Mouse (Mus musculus) limb, embryonic 13.5 days (tissue): ENCODE results near the gene Man2b2. TPM values are rescaled to one million over a fixed set of nuclear protein-coding genes. Genes with fewer than 3 reads are reported as not detected.

Experiments used
- ATAC-seq: fragments of 200-750 bp; cut with Nextera tagmentation; 2 replicates; pipeline ENCODE4 v1.8.0; 2017; ENCODE audit warnings: low read depth, moderate number of reproducible peaks, moderate TSS enrichment; ENCODE audit not compliant: low FRiP score
- H3K27ac ChIP-seq: fragments of 300-500 bp; sonication (generic); 2 replicates; pipeline ENCODE4 v1.5.1; 2015; ENCODE audit warnings: inconsistent platforms, mild to moderate bottlenecking, moderate library complexity
- H3K27me3 ChIP-seq: fragments of 300-500 bp; sonication (generic); 2 replicates; pipeline ENCODE4 v1.6.1; 2015; ENCODE audit warnings: mild to moderate bottlenecking, inconsistent platforms
- H3K36me3 ChIP-seq: fragments of 300-500 bp; sonication (generic); 2 replicates; pipeline ENCODE4 v1.6.1; 2015; ENCODE audit warnings: inconsistent platforms, mild to moderate bottlenecking, moderate library complexity
- H3K4me1 ChIP-seq: fragments of 300-500 bp; sonication (generic); 2 replicates; pipeline ENCODE4 v1.6.1; 2015; ENCODE audit warnings: inconsistent platforms
- H3K4me2 ChIP-seq: fragments of 300-500 bp; sonication (generic); replicated peaks from 2 replicates; pipeline ENCODE4 v1.6.1; 2015; ENCODE audit warnings: inconsistent platforms, mild to moderate bottlenecking, moderate library complexity
- H3K4me3 ChIP-seq: fragments of 300-500 bp; sonication (generic); 2 replicates; pipeline ENCODE4 v1.5.1; 2015; ENCODE audit warnings: moderate library complexity, mild to moderate bottlenecking, inconsistent platforms
- H3K9ac ChIP-seq: fragments of 300-500 bp; sonication (generic); 2 replicates; pipeline ENCODE4 v1.6.1; 2015; ENCODE audit warnings: mild to moderate bottlenecking, inconsistent platforms
- H3K9me3 ChIP-seq: fragments of 300-500 bp; sonication (generic); 2 replicates; pipeline ENCODE4 v1.6.1; 2016; ENCODE audit warnings: inconsistent platforms
- WGBS: fragments of 180-500 bp; shearing (Covaris S2); methylation state at CpG from one replicate; pipeline ENCODE4 v1.1.7; 2015; 5-methylcytosine and 5-hydroxymethylcytosine counted together
- polyA plus RNA-seq: library from polyadenylated mRNA; unstranded; fragments of >200 nt; fragmentation: Nextera tagmentation; extraction: Ambion mirVana; gene quantifications from 2 replicates; pipeline ENCODE4 v1.2.1, GENCODE M21; 2015

The Man2b2 gene
- polyA plus RNA-seq, 1 experiment from 2014 or later = 11.0 TPM

DNA sequence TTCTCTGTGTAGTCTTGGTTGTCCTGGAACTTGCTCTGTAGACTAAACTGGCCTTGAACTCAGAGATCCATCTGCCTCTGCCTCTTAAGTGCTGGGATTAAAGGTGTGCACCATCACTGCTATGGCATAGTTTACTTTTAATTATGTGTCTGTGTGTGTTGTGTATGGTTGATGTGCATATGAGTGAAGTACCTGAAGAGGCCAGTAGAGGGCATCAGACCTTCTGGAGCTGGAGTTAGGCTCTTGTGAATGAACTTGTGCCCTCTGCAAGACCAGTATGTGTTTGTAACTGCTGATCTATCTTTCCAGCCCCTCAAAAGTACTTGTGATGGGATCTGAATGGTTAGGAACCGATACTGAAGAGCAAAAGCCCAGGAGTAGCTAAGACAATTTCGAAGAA lies 30.6 kb upstream of the Man2b2 start:
- no peak for ATAC-seq

DNA sequence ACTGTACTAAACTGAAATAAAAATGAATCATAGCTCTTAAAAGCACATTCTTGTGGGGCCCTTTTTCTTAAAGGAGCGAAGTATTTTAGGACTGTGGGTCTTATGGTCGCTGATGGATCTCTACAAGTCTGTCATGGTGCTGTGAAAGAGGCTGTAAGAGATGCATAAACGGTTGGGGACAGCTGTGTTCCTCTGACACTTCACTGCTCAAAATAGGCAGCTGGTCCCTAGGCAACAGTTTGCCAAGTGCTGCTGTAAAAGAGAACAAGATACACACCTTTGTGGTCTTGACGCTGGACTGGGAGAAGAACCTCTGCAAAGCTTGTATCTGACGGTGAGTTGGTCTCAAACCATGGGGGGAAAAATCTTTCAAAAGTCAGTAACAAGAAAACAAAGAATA lies 27.1 kb upstream of the Man2b2 start:
- H3K9me3 ChIP-seq = no peaks in the 10 kb centered on the region
- no peak overlapping the region for H3K4me3 ChIP-seq
- H3K27ac ChIP-seq = no peak overlapping the region
- no peak for ATAC-seq
- no peak overlapping the region for H3K9ac ChIP-seq
- H3K36me3 ChIP-seq = no peaks in the 10 kb centered on the region
- peaks cover 14% of the 10 kb centered on the region for H3K27me3 ChIP-seq
- H3K4me2 ChIP-seq = no peak overlapping the region
- 74% methylated on average over 5 of the region's 5 CpGs for WGBS
- no peaks in the 10 kb centered on the region for H3K4me1 ChIP-seq

More for the DNA sequence above, 30.6 kb upstream of the Man2b2 start:
- no peak overlapping the region for H3K4me3 ChIP-seq
- no peaks in the 10 kb centered on the region for H3K36me3 ChIP-seq
- H3K9ac ChIP-seq = no peak overlapping the region
- no peaks in the 10 kb centered on the region for H3K9me3 ChIP-seq
- H3K27ac ChIP-seq = no peak overlapping the region
- H3K4me2 ChIP-seq = no peak overlapping the region
- H3K4me1 ChIP-seq = no peaks in the 10 kb centered on the region
- WGBS = 94% methylated on average over 2 of the region's 2 CpGs
- H3K27me3 ChIP-seq = peaks cover 45% of the 10 kb centered on the region

DNA sequence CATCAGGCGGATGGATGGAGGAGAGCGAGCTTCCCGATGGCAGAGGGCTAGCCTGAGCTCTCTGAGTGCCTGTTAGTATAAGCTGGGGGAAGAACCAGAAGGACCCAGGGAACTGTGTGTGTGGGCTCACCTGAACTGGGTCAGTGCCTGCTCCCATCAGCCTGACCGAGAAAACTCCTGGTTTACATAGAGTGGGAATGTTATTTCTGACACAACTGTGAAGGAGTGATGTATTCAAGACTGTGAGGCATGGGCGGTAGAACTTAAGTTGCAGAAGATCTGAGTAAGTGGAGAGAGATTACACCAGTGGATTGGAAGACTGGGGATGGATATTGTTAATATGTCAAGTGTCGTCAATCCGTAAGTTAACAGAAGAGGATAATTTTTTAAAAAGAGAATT lies 26.1 kb upstream of the Man2b2 start:
- Histone ChIP-seq H3K9me3 (no peaks in the 10 kb centered on the region), H3K4me2 (no peak overlapping the region), H3K36me3 (no peaks in the 10 kb centered on the region), H3K4me1 (no peaks in the 10 kb centered on the region), H3K27me3 (peaks cover 4% of the 10 kb centered on the region), H3K4me3 (no peak overlapping the region), H3K27ac (no peak overlapping the region), H3K9ac (no peak overlapping the region)
- ATAC-seq = no peak
- 89% methylated on average over 7 of the region's 7 CpGs for WGBS

DNA sequence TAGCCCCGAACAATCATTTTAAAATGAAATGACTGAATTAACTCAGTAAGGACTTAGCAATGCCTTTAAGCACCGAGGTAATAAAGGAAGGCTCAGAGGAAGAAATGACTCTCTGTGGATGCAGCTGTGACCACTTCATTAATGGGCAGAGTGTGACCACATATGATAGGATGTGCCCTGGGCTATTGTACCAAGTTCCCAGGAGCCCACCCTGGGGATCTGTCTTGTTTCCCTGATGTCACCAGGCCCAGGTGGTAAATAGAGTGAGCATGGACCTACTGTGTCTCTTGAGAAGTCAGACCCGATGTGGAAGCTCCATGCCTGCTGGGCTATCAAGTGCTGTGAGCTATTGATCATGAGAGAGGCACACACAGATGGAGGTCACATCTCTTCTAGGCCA lies 24.7 kb upstream of the Man2b2 start:
- Histone ChIP-seq H3K9ac (no peak overlapping the region), H3K9me3 (no peaks in the 10 kb centered on the region), H3K27ac (no peak overlapping the region), H3K4me2 (no peak overlapping the region), H3K4me3 (no peak overlapping the region), H3K27me3 (peaks cover 3% of the 10 kb centered on the region), H3K4me1 (0 out of 2 replicates have a peak, but pooled peaks cover 2% of the 10 kb centered on the region), H3K36me3 (no peaks in the 10 kb centered on the region)
- WGBS = 70% methylated on average over 3 of the region's 3 CpGs
- ATAC-seq = no peak

DNA sequence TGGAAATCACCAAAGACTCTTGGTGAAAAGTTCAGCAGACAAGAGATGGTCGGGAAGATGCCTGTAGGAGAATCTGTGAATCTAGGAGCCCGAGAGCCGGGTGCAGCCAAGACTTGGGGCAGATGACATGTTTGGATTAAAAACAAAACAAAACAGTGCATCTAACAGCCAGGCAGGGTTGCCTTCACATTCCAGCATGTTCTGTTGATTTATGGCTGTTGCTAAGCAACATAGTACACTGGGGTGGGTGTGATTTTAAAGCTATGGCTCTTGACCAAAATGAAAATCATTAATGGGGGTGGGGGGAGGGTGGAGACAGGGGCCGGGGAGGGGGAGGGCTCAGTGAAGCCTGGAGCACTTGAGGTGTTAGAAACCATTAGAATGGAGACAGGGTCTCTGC lies 21.1 kb upstream of the Man2b2 start:
- ATAC-seq = no peak
- Histone ChIP-seq H3K4me2 (no peak overlapping the region), H3K9me3 (no peaks in the 10 kb centered on the region), H3K4me3 (no peak overlapping the region), H3K9ac (no peak overlapping the region), H3K36me3 (no peaks in the 10 kb centered on the region), H3K27ac (no peak overlapping the region), H3K27me3 (peaks cover 3% of the 10 kb centered on the region; the same call in 1 of the 2 replicates), H3K4me1 (0 out of 2 replicates have a peak, but pooled peaks cover 7% of the 10 kb centered on the region)
- WGBS = 48% methylated on average over 4 of the region's 4 CpGs

DNA sequence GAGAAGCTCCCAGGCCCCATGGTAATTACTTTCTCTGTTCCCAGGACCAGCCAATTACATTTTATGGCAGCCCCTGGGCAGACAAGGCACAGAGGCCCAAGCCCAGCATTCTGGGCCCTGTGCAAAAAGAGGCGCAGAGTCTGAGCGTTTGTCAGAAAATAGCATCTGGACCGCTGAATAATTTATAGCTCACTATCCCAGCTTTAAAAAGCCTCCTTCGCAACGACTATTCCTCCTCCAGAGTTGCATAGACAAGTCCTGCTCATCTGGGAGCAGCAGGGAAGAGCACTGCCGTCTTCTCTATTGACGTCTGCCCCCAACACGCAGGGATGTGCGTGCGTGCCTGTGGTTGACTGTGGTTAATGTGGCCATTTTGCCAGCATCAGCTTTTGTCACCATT lies 14.0 kb upstream of the Man2b2 start:
- WGBS = 49% methylated on average over 10 of the region's 10 CpGs
- ATAC-seq = no peak

DNA sequence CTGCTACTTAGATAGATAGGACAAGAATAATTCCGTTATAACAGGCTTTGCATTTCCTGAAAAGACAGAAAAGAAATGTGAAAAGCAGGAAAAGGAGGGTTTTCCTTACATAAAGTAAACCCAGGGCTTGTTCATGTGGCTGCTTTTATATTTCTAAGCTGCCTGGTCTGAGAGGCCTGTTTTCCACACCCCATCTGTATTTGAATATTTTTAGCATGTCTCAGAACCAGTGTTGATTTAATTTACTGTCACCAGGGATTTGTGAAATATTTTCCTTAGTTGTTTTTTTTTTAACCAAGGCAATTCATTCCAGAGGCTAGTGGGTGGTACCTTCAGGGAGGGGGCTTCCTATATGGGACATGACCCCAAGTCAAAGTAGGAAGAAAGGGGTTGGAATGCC lies 11.2 kb upstream of the Man2b2 start:
- Histone ChIP-seq H3K27me3 (no peaks in the 10 kb centered on the region), H3K4me2 (no peak overlapping the region), H3K9me3 (no peaks in the 10 kb centered on the region), H3K36me3 (no peaks in the 10 kb centered on the region), H3K4me1 (no peaks in the 10 kb centered on the region), H3K4me3 (no peak overlapping the region), H3K27ac (no peak overlapping the region), H3K9ac (no peak overlapping the region)
- WGBS = 74% methylated on average over 1 of the region's 1 CpGs
- ATAC-seq = no peak

More for the DNA sequence above, 14.0 kb upstream of the Man2b2 start:
- H3K27me3 ChIP-seq = no peaks in the 10 kb centered on the region
- no peak overlapping the region for H3K4me2 ChIP-seq
- H3K9me3 ChIP-seq = no peaks in the 10 kb centered on the region
- no peaks in the 10 kb centered on the region for H3K36me3 ChIP-seq
- no peak overlapping the region for H3K27ac ChIP-seq
- H3K4me1 ChIP-seq = no peaks in the 10 kb centered on the region
- H3K9ac ChIP-seq = no peak overlapping the region
- H3K4me3 ChIP-seq = no peak overlapping the region

DNA sequence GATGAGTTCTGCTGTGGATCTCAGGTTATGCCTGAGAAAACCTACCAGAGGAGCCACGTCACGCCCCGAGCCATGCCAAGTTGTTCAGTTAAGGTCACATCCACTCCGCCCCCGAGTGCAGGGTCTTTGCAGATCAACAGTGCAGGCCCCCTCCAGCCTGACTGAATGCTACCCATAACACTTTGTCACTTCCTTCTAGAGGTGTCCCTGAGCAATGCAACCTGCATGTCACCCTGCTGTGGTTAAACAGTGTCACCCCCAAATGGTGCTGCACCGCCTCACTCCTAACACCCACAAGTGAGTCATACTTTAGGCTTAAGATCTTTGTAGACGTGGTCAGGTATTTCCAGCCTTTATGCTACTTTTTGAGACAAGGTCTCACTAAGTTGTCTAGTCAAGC lies 9.6 kb upstream of the Man2b2 start:
- Histone ChIP-seq H3K4me1 (no peaks in the 10 kb centered on the region), H3K9ac (no peak overlapping the region), H3K4me2 (no peak overlapping the region), H3K36me3 (no peaks in the 10 kb centered on the region), H3K27me3 (no peaks in the 10 kb centered on the region), H3K4me3 (no peak overlapping the region), H3K9me3 (no peaks in the 10 kb centered on the region), H3K27ac (no peak overlapping the region)
- WGBS = 81% methylated on average over 7 of the region's 7 CpGs
- ATAC-seq = no peak

DNA sequence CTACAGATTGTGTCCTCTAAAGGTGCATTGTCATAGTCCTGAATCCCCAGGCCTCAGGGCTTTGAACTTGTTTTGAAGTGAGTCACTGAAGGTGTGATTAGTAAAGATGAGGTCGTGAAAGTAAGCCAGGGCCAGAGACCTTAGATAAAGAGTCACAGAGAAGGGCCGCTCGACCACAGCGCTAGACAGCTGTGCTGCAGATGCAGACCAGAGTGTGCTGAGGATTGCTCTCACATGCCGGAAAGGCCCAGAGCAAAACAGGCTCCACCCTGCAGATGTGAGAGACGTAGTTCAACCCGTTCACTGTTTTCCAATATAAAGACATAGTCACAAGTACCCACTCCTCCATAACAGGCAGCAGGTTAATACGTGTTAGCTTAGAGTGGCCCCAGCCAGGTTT lies 9.1 kb upstream of the Man2b2 start:
- Histone ChIP-seq H3K9ac (no peak overlapping the region), H3K9me3 (no peaks in the 10 kb centered on the region), H3K4me3 (no peak overlapping the region), H3K27me3 (no peaks in the 10 kb centered on the region), H3K4me2 (no peak overlapping the region), H3K36me3 (no peaks in the 10 kb centered on the region), H3K27ac (no peak overlapping the region), H3K4me1 (no peaks in the 10 kb centered on the region)
- WGBS = 58% methylated on average over 8 of the region's 8 CpGs
- ATAC-seq = no peak

DNA sequence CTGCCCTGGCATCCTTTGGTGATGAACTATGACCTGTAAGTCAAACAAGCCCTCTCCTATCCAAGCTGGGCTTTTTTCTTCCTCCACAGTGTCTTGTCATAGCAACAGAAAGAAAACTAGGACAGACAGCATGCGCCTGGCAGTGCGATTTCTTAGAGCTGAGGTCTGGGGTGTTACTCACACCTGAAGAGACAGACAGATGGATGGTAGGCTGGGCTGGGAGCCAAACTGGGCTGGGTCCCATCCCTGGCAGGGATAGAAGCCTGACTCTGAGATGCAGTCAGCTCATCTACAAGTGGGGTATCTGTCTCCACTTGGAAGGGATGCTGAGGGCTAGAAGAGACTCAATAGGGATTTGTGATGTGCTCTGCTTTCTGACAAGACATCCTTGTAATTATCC lies 8.6 kb upstream of the Man2b2 start:
- Histone ChIP-seq H3K4me3 (no peak overlapping the region), H3K27me3 (no peaks in the 10 kb centered on the region; the same call in 1 of the 2 replicates), H3K36me3 (no peaks in the 10 kb centered on the region), H3K4me2 (no peak overlapping the region), H3K4me1 (no peaks in the 10 kb centered on the region), H3K9me3 (no peaks in the 10 kb centered on the region), H3K27ac (no peak overlapping the region), H3K9ac (no peak overlapping the region)
- 82% methylated on average over 2 of the region's 2 CpGs for WGBS
- no peak for ATAC-seq

DNA sequence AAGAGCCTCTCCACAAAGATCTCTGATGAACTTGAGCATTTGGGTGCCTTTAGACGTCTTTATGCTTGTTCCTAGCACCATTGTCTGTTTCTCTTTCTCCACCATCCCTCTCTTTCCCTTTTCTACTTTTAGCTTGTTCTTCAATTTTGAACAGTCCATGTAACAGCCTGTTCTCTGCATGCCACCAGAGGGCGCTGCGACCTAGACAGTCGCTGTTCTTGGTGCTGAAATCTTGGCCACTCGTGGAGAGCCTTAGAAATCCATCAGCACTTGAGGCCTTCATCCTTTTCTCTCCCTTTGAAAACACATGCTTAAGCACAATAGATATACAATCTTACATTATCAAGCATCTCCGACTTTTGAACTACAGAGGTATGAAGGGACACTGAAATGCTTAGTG lies 5.5 kb upstream of the Man2b2 start:
- ATAC-seq = no peak
- Histone ChIP-seq H3K27ac (no peak overlapping the region), H3K9ac (no peak overlapping the region), H3K4me3 (no peak overlapping the region), H3K9me3 (no peaks in the 10 kb centered on the region), H3K27me3 (peaks cover 3% of the 10 kb centered on the region; the same call in 1 of the 2 replicates), H3K4me1 (0 out of 2 replicates have a peak, but pooled peaks cover 1% of the 10 kb centered on the region), H3K4me2 (no peak overlapping the region), H3K36me3 (no peaks in the 10 kb centered on the region)
- 1% methylated on average over 6 of the region's 6 CpGs for WGBS

DNA sequence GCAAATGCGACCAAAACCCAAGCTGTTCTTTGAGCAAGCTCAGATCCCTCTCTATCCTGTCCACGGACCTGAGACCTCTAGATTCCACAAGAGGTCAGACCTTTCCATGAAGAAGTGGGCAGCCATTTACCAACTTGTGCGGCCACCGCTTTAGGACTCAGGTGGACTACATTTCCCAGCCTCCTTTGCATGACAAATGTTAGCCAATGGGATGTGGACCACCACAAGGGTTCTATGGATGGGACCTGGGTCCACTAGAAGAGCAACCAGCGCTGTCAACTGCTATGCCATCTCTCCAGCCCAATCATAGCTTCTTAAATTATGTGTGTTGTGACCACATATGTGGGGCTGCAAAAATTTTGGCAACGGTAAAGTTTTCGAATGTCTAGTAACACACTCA lies 819 bp upstream of the Man2b2 start:
- Histone ChIP-seq H3K4me1 (peaks cover 13% of the 10 kb centered on the region; the same call in 1 of the 2 replicates), H3K9ac (no peak overlapping the region), H3K27me3 (peaks cover 6% of the 10 kb centered on the region; the same call in 1 of the 2 replicates), H3K27ac (no peak overlapping the region), H3K36me3 (no peaks in the 10 kb centered on the region; the same call in 1 of the 2 replicates), H3K4me2 (no peak overlapping the region), H3K4me3 (no peak overlapping the region), H3K9me3 (no peaks in the 10 kb centered on the region)
- ATAC-seq = no peak
- WGBS = 58% methylated on average over 7 of the region's 7 CpGs

DNA sequence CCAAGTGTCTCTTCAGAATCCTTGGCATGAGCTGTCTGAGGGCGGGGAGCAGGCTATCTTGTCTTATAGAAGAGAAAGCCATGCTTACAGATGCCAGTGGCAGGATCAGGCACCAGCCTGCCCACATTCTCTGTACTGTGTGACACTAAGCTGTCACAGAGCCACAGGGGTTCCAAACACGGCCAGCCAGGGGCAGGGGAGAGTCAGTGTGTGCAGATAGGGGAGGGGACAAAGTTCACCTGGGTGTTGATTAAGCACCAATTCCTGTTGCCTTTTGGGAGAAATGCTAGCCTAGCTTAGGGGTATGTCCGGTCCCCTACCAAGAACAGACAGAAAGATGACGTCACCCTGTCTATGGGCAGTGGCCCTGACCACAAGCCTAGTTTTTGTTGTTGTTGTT lies 1.4 kb downstream of the Man2b2 start:
- peaks cover 6% of the 10 kb centered on the region; the same call in 1 of the 2 replicates for H3K27me3 ChIP-seq
- H3K36me3 ChIP-seq = no peaks in the 10 kb centered on the region; the same call in 1 of the 2 replicates
- no peak for ATAC-seq
- no peaks in the 10 kb centered on the region for H3K9me3 ChIP-seq
- no peak overlapping the region for H3K9ac ChIP-seq
- 77% methylated on average over 4 of the region's 4 CpGs for WGBS
- peaks cover 13% of the 10 kb centered on the region; the same call in 1 of the 2 replicates for H3K4me1 ChIP-seq
- no peak overlapping the region for H3K27ac ChIP-seq
- no peak overlapping the region for H3K4me2 ChIP-seq
- H3K4me3 ChIP-seq = no peak overlapping the region
